Mouse (Mus musculus): ENCODE measurements around the gene Smok2a.
"Not testable (repeated sequence)": the region's sequence is repeated elsewhere in the genome, so short reads cannot be mapped to it uniquely, and the experiment has no call there.

DNA sequence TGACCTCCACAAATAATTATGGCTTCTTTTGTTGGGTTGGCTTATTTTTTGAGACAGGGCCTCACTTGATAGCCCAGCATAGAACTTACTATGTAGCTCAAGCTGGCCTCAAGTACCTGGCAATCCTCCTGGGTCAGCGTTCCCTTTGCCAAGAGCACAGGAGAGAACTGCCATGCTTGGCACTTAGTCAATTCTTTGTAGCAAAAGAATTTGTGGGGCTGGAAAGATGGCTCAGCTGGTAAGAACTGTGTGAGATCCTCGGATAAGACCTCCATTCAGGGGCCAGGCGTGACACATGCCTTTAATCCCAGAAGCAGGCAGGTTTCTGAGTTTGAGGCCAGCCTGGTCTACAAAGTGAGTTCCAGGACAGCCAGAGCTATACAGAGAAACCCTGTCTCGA, 24.5 kb upstream of the Smok2a start:
- not testable (repeated sequence) for TF ChIP-seq SIN3A (IDR thresholded peaks at IDR 0.05; ENCODE audit: low read length); CHD1 (IDR thresholded peaks at IDR 0.05; ENCODE audit: low read depth, low read length); CTCF (IDR thresholded peaks at IDR 0.05 in 2 of 3, conservative IDR thresholded peaks at IDR 0.05 in 1 of 3; ENCODE audit: control insufficient read depth in 1 of 3, insufficient read depth in 1 of 3, low read depth in 2 of 3, low read length in 3 of 3, poor library complexity in 1 of 3, severe bottlenecking in 1 of 3); EP300 (IDR thresholded peaks at IDR 0.05; ENCODE audit: low read depth in 1 of 2, low read length in 2 of 2)

Data from MEL (cell line).